Comparison of ENCODE assay signal across 8 mouse cellular contexts in genomic region chr7:112841886-112842285, GRCm38 (mm10).
DNase-seq lines count a peak whose midpoint lies in the region; ATAC-seq lines count a peak whose summit lies in the region.

No protein-coding gene starts in this region.

- H3K9ac ChIP-seq in limb, embryonic 11.5 days (ENCODE audit: low read length) = no peak overlapping the region

- H3K9me3 ChIP-seq in limb, embryonic 11.5 days (ENCODE audit: control insufficient read depth, low read length) = no peaks in the 10 kb centered on the region; the same call in 1 of the 2 replicates

- no peak overlapping the region for H3K4me3 ChIP-seq in limb, embryonic 11.5 days (ENCODE audit: low read depth, low read length)

- 38% methylated on average over 9 of the region's 9 CpGs for WGBS in limb, embryonic 11.5 days

- no peak overlapping the region for H3K4me2 ChIP-seq in limb, embryonic 11.5 days (ENCODE audit: low read depth, severe bottlenecking)

- no peaks in the 10 kb centered on the region for H3K27me3 ChIP-seq in limb, embryonic 11.5 days (ENCODE audit: control insufficient read depth, insufficient read depth, low read length)

- peak; percentile 35; the same call in 1 of the 2 replicates for ATAC-seq in frontal cortex, adult (ENCODE audit: low TSS enrichment)
- ATAC-seq in limb, embryonic 11.5 days (ENCODE audit: insufficient number of reproducible peaks, low FRiP score, low TSS enrichment, low read depth) = peak; percentile 47; the same call in 1 of the 2 replicates

- no peak overlapping the region; the same call in 1 of the 2 replicates for H3K27ac ChIP-seq in limb, embryonic 11.5 days (replicated peaks; ENCODE audit: low read depth, low read length)

- no peak for DNase-seq in frontal cortex, postnatal 25 days (ENCODE audit: low spot score in 2 of 2)
- peak; percentile 36 to 49 for DNase-seq in right cerebral cortex, adult 2 months (ENCODE audit: low spot score in 2 of 2)
- no peak for DNase-seq in right cerebral cortex, postnatal 4 days
- peak; percentile 63 for DNase-seq in limb, embryonic 11.5 days (ENCODE audit: low spot score)
- peak; percentile 52 for DNase-seq in retina, embryonic 14.5 days (ENCODE audit: low spot score)
- no peak for DNase-seq in T-cell, adult 2 months (ENCODE audit: low spot score)
- no peak for DNase-seq in urinary bladder, postnatal 10 days (ENCODE audit: low spot score)

- no peaks in the 10 kb centered on the region for H3K36me3 ChIP-seq in limb, embryonic 11.5 days (ENCODE audit: control insufficient read depth, insufficient read depth, low read length)

- H3K4me1 ChIP-seq in limb, embryonic 11.5 days (ENCODE audit: control insufficient read depth, insufficient read depth, low read length) = peaks cover 6% of the 10 kb centered on the region

Comparison
In these comparisons a context has a peak if more than half of its experiments do, and no peak if none do; other contexts are left out.
1. DNase-seq: peak in right cerebral cortex, adult 2 months (2 of 2), limb, embryonic 11.5 days (single experiment) and retina, embryonic 14.5 days (single experiment); none in frontal cortex, postnatal 25 days (0 of 2), right cerebral cortex, postnatal 4 days (single experiment), T-cell, adult 2 months (single experiment) and urinary bladder, postnatal 10 days (single experiment).